Mouse (Mus musculus) testis, adult 2 months (tissue): ENCODE results near the gene Numa1.
A peak's percentile ranks its signal among the peaks of the same experiment; 100 is the strongest.

Source experiments
- CTCF ChIP-seq: fragments of 200-500 bp; IDR thresholded peaks from 2 replicates; pipeline ENCODE4 v1.5.1; 2012; ENCODE audit warnings: low read depth, mild to moderate bottlenecking, inconsistent platforms, low read length, moderate library complexity; ENCODE audit not compliant: control insufficient read depth, insufficient read depth, insufficient replicate concordance
- POLR2A ChIP-seq: fragments of 200-500 bp; IDR thresholded peaks from 2 replicates; pipeline ENCODE4 v1.6.1; 2012; ENCODE audit warnings: low read depth, mild to moderate bottlenecking, inconsistent platforms, low read length, moderate library complexity; ENCODE audit not compliant: control insufficient read depth

- TF ChIP-seq CTCF (peak; percentile 48; the same call in 1 of the 2 replicates), POLR2A (no peak)
Observed at GRCm38 (mm10) chr7:101918071-101918470, 15.8 kb upstream of the Numa1 start.
